In the genomic region with DNA sequence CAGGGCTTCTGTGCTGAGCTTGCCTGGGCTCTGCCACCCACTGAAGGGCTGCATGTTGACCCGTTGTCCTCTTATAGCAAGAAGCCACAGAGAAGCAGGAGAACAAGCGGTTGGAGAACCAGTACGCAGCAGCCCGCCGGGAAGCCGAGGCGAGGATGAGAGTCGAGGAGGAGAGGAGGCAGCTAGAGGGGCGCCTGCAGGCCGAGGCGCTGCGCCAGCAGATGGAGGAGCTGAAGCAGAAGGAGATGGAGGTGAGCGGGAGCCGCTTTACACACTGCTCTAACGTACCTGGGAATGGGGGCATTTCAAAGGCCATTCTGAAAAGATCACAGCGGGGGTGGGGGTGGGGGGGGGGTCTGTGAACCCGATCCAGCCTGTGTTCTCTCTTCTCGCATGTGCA, we compare ENCODE assay signal across 25 mouse cellular contexts.
"Had no signal": no experiment of that assay in that cellular context is flagged by ENCODE, and none has a peak within 500 bp of the region (broad histone marks: within the 10 kb centered on the region; RNA-seq: fewer than 3 reads in every experiment).

No protein-coding gene starts in this region.

- H3K4me3 ChIP-seq: limb, embryonic 10.5 days; limb, embryonic 12.5 days; limb, embryonic 13.5 days; limb, embryonic 15.5 days; liver, embryonic 12.5 days; liver, embryonic 13.5 days; liver, embryonic 15.5 days; lung, embryonic 15.5 days; megakaryocyte, embryonic 14.5 days; midbrain, embryonic 10.5 days; midbrain, embryonic 12.5 days; midbrain, embryonic 13.5 days; midbrain, embryonic 15.5 days; myocyte had no signal

- H3K27me3 ChIP-seq: limb, embryonic 12.5 days; limb, embryonic 13.5 days; limb, embryonic 15.5 days; liver, embryonic 12.5 days; liver, embryonic 13.5 days; liver, embryonic 15.5 days; lung, embryonic 15.5 days; megakaryocyte, embryonic 14.5 days; midbrain, embryonic 12.5 days; midbrain, embryonic 13.5 days; midbrain, embryonic 15.5 days had no signal

- H3K9me3 ChIP-seq: limb, embryonic 10.5 days; limb, embryonic 12.5 days; limb, embryonic 13.5 days; limb, embryonic 15.5 days; liver, embryonic 12.5 days; liver, embryonic 13.5 days; liver, embryonic 15.5 days; lung, embryonic 15.5 days; megakaryocyte, embryonic 14.5 days; midbrain, embryonic 10.5 days; midbrain, embryonic 12.5 days; midbrain, embryonic 13.5 days; midbrain, embryonic 15.5 days had no signal

- H3K4me1 ChIP-seq: limb, embryonic 10.5 days; limb, embryonic 12.5 days; limb, embryonic 13.5 days; limb, embryonic 15.5 days; lung, embryonic 15.5 days; midbrain, embryonic 10.5 days; midbrain, embryonic 12.5 days; midbrain, embryonic 13.5 days; midbrain, embryonic 15.5 days had no signal

- DNase-seq: left cerebral cortex, postnatal 4 days; liver; liver, embryonic 13.5 days; liver, postnatal 0 days; lung, adult 18-20 months; lung, adult 2 months; lung, embryonic 14.5 days; lung, postnatal 10 days; lung, postnatal 14 days; lung, postnatal 36 days; lung, postnatal 4 days; midbrain, embryonic 14.5 days had no signal
